ENCODE assay signal across 16 mouse cellular contexts in the genomic region with DNA sequence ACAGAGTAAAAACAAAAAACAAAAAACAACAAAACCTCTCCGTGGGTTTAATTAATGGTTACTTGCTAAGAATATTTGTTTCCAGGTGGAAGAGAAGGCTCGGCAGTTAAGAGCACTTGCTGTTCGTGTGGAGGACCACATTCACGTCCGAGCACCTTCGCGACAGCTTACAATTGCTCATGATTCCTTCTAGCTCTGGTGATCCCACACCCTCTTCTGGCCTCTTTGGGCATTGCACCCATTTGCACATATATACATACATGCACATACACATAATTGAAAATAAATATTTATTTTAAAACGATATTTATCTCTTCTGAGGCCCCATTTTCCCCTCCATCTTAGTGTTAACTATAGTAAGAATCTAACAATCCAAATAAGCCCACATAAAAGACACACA. TPM values are rescaled to one million over a fixed set of nuclear protein-coding genes. Genes with fewer than 3 reads are reported as not detected.
DNase-seq lines count a peak whose midpoint lies in the region; ATAC-seq and TF ChIP-seq lines count a peak whose summit lies in the region.
"Had no signal": no experiment of that assay in that cellular context is flagged by ENCODE, and none has a peak within 500 bp of the region (broad histone marks: within the 10 kb centered on the region; RNA-seq: fewer than 3 reads in every experiment).

No protein-coding gene starts in this region.

- H3K27me3 ChIP-seq in kidney, postnatal 0 days (ENCODE audit: insufficient read depth, low read length): no peaks in the 10 kb centered on the region
- no peaks in the 10 kb centered on the region for H3K27me3 ChIP-seq in midbrain, postnatal 0 days (ENCODE audit: insufficient read depth, low read length)
- H3K27me3 ChIP-seq in midbrain, embryonic 15.5 days (replicated peaks): no peaks in the 10 kb centered on the region
- no peaks in the 10 kb centered on the region for H3K27me3 ChIP-seq in hindbrain, embryonic 13.5 days
- H3K27me3 ChIP-seq in midbrain, embryonic 14.5 days (ENCODE audit: control insufficient read depth, insufficient read depth, low read length): no peaks in the 10 kb centered on the region
- H3K27me3 ChIP-seq: megakaryocyte, embryonic 14.5 days; stomach, embryonic 15.5 days had no signal

- H3K9ac ChIP-seq in kidney, postnatal 0 days (ENCODE audit: low read depth, low read length): no peak overlapping the region
- no peak overlapping the region for H3K9ac ChIP-seq in midbrain, postnatal 0 days (replicated peaks; ENCODE audit: low read length, poor library complexity, severe bottlenecking)
- no peak overlapping the region for H3K9ac ChIP-seq in midbrain, embryonic 15.5 days
- no peak overlapping the region for H3K9ac ChIP-seq in hindbrain, embryonic 13.5 days
- H3K9ac ChIP-seq in midbrain, embryonic 14.5 days (replicated peaks; ENCODE audit: low read length): no peak overlapping the region
- H3K9ac ChIP-seq: stomach, embryonic 15.5 days had no signal

- H3K4me1 ChIP-seq in kidney, postnatal 0 days (replicated peaks; ENCODE audit: insufficient read depth, low read length): no peaks in the 10 kb centered on the region; the same call in 1 of the 2 replicates
- H3K4me1 ChIP-seq in midbrain, postnatal 0 days (ENCODE audit: insufficient read depth, low read length): no peaks in the 10 kb centered on the region
- H3K4me1 ChIP-seq in midbrain, embryonic 15.5 days: no peaks in the 10 kb centered on the region
- peaks cover 6% of the 10 kb centered on the region for H3K4me1 ChIP-seq in hindbrain, embryonic 13.5 days (replicated peaks)
- no peaks in the 10 kb centered on the region for H3K4me1 ChIP-seq in midbrain, embryonic 14.5 days (ENCODE audit: control insufficient read depth, insufficient read depth, low read length)
- H3K4me1 ChIP-seq: megakaryocyte, embryonic 14.5 days; stomach, embryonic 15.5 days had no signal

- no peak overlapping the region for H3K4me3 ChIP-seq in kidney, postnatal 0 days (replicated peaks; ENCODE audit: low read depth, low read length)
- H3K4me3 ChIP-seq in midbrain, postnatal 0 days (ENCODE audit: low read depth, low read length): no peak overlapping the region
- H3K4me3 ChIP-seq in midbrain, embryonic 15.5 days: no peak overlapping the region
- no peak overlapping the region for H3K4me3 ChIP-seq in hindbrain, embryonic 13.5 days
- H3K4me3 ChIP-seq in midbrain, embryonic 14.5 days (replicated peaks; ENCODE audit: low read depth, low read length): no peak overlapping the region
- H3K4me3 ChIP-seq: hindbrain, embryonic 10.5 days; stomach, embryonic 15.5 days had no signal

- 96% methylated on average over 8 of the region's 8 CpGs for WGBS in kidney, postnatal 0 days
- 93% methylated on average over 8 of the region's 8 CpGs for WGBS in midbrain, postnatal 0 days
- WGBS in midbrain, embryonic 15.5 days: 93% methylated on average over 8 of the region's 8 CpGs
- WGBS in hindbrain, embryonic 13.5 days: 93% methylated on average over 8 of the region's 8 CpGs
- whole genome bisulfite sequencing in midbrain, embryonic 14.5 days: 97% methylated on average over 8 of the region's 8 CpGs

- no peaks in the 10 kb centered on the region for H3K36me3 ChIP-seq in kidney, postnatal 0 days (ENCODE audit: insufficient read depth, low read length)
- H3K36me3 ChIP-seq in midbrain, postnatal 0 days (ENCODE audit: insufficient read depth, low read length): no peaks in the 10 kb centered on the region
- no peaks in the 10 kb centered on the region for H3K36me3 ChIP-seq in midbrain, embryonic 15.5 days (replicated peaks)
- no peaks in the 10 kb centered on the region for H3K36me3 ChIP-seq in hindbrain, embryonic 13.5 days
- H3K36me3 ChIP-seq in midbrain, embryonic 14.5 days (ENCODE audit: control insufficient read depth, insufficient read depth, low read length): no peaks in the 10 kb centered on the region
- H3K36me3 ChIP-seq: hindbrain, embryonic 10.5 days; stomach, embryonic 15.5 days had no signal

- H3K4me2 ChIP-seq in kidney, postnatal 0 days (ENCODE audit: low read length): no peak overlapping the region
- H3K4me2 ChIP-seq in midbrain, postnatal 0 days (ENCODE audit: low read depth, low read length, poor library complexity, severe bottlenecking): no peak overlapping the region
- no peak overlapping the region for H3K4me2 ChIP-seq in midbrain, embryonic 15.5 days
- H3K4me2 ChIP-seq in hindbrain, embryonic 13.5 days: no peak overlapping the region
- no peak overlapping the region for H3K4me2 ChIP-seq in midbrain, embryonic 14.5 days (ENCODE audit: low read length)
- H3K4me2 ChIP-seq: stomach, embryonic 15.5 days had no signal

- no peak for DNase-seq in kidney, postnatal 0 days (ENCODE audit: low spot score)
- no peak for DNase-seq in kidney, adult 11 months
- DNase-seq in midbrain, postnatal 0 days (ENCODE audit: low spot score): no peak
- DNase-seq in ES-CJ7 (ENCODE audit: low read depth, low spot score): peak; percentile 55
- peak; percentile 71 for DNase-seq in R1 (ENCODE audit: low read depth, low spot score)
- no peak for DNase-seq in midbrain, embryonic 14.5 days
- DNase-seq: right cerebral cortex, adult 18-20 months; thymus, postnatal 36 days had no signal

- no peak overlapping the region for H3K27ac ChIP-seq in kidney, postnatal 0 days
- no peak overlapping the region for H3K27ac ChIP-seq in midbrain, postnatal 0 days (ENCODE audit: low read depth, low read length)
- no peak overlapping the region for H3K27ac ChIP-seq in midbrain, embryonic 15.5 days
- no peak overlapping the region for H3K27ac ChIP-seq in hindbrain, embryonic 13.5 days
- no peak overlapping the region for H3K27ac ChIP-seq in midbrain, embryonic 14.5 days (replicated peaks; ENCODE audit: low read depth, low read length)
- H3K27ac ChIP-seq: hindbrain, embryonic 10.5 days; stomach, embryonic 15.5 days had no signal

- no peak for ATAC-seq in kidney, postnatal 0 days (replicated peaks; ENCODE audit: low FRiP score, low read depth)
- ATAC-seq in midbrain, postnatal 0 days (ENCODE audit: low FRiP score): no peak
- no peak for ATAC-seq in midbrain, embryonic 15.5 days (replicated peaks)
- ATAC-seq in hindbrain, embryonic 13.5 days (ENCODE audit: low FRiP score): no peak
- no peak for ATAC-seq in midbrain, embryonic 14.5 days (ENCODE audit: low FRiP score, low TSS enrichment)
- ATAC-seq: forebrain, embryonic 14.5 days had no signal

- TF ChIP-seq CTCF in kidney, postnatal 0 days (IDR thresholded peaks at IDR 0.05; ENCODE audit: low read depth): peak; percentile 36; the same call in 1 of the 2 replicates
- TF ChIP-seq CTCF in midbrain, postnatal 0 days (IDR thresholded peaks at IDR 0.05): peak; percentile 49

- H3K9me3 ChIP-seq in kidney, postnatal 0 days (replicated peaks; ENCODE audit: low read length): no peaks in the 10 kb centered on the region
- H3K9me3 ChIP-seq in midbrain, postnatal 0 days (ENCODE audit: low read length): no peaks in the 10 kb centered on the region
- H3K9me3 ChIP-seq in midbrain, embryonic 15.5 days: no peaks in the 10 kb centered on the region
- no peaks in the 10 kb centered on the region for H3K9me3 ChIP-seq in hindbrain, embryonic 13.5 days
- no peaks in the 10 kb centered on the region for H3K9me3 ChIP-seq in midbrain, embryonic 14.5 days (ENCODE audit: control insufficient read depth, low read length)
- H3K9me3 ChIP-seq: hindbrain, embryonic 10.5 days; stomach, embryonic 15.5 days had no signal

RNA-seq across cellular contexts. Expression of a gene that starts 13.9 kb away (rescaled TPM):
- polyA plus RNA-seq in kidney, postnatal 0 days (2015; fragmentation: Nextera tagmentation; extraction: Ambion mirVana): 0.73 and 1.3 TPM in 2 replicates
- 2.1 and 2.7 TPM in 2 replicates for total RNA-seq in midbrain, postnatal 0 days (2014; rRNA removed)
- 1.1 and 1.7 TPM in 2 replicates for polyA plus RNA-seq in midbrain, postnatal 0 days (2015; fragmentation: Nextera tagmentation; extraction: Ambion mirVana)
- polyA plus RNA-seq in midbrain, embryonic 15.5 days (2015; fragmentation: Nextera tagmentation; extraction: Ambion mirVana): 2.3 and 2.8 TPM in 2 replicates
- 2.9 and 3.2 TPM in 2 replicates for polyA plus RNA-seq in hindbrain, embryonic 13.5 days (2015; fragmentation: Nextera tagmentation; extraction: Ambion mirVana)
- 2.3 and 2.4 TPM in 2 replicates for polyA plus RNA-seq in midbrain, embryonic 14.5 days (2014; fragmentation: Nextera tagmentation; extraction: Ambion mirVana)
- total RNA-seq: granulocyte monocyte progenitor cell, adult 5-6 weeks; liver, adult 2 months had no signal
- polyA plus RNA-seq: liver, adult 2 months had no signal

Comparison
In these comparisons a context has a peak if more than half of its experiments do, and no peak if none do; other contexts are left out.
1. DNase-seq: peak in ES-CJ7 (single experiment) and R1 (single experiment); none in kidney, postnatal 0 days (single experiment), kidney, adult 11 months (single experiment), midbrain, postnatal 0 days (single experiment) and midbrain, embryonic 14.5 days (single experiment).